Mouse (Mus musculus): ENCODE measurements at regions not wholly inside any gene's neighbourhood (a gene's known extent, or its start where the extent isn't known, plus 50 kb on each side); places are given as distances from the start of the nearest gene placed in this dataset.

- no peak overlapping the region for H3K9ac ChIP-seq (ENCODE audit: low read depth, low read length)
- H3K9me3 ChIP-seq (replicated peaks; ENCODE audit: control insufficient read depth, low read length) = no peaks in the 10 kb centered on the region
- no peak for ATAC-seq (replicated peaks; ENCODE audit: insufficient number of reproducible peaks, low FRiP score, low TSS enrichment)
- H3K27ac ChIP-seq (ENCODE audit: low read depth, low read length) = no peak overlapping the region
- no peak overlapping the region for H3K4me3 ChIP-seq (ENCODE audit: low read depth, low read length)
- no peaks in the 10 kb centered on the region for H3K27me3 ChIP-seq (ENCODE audit: control insufficient read depth, insufficient read depth, low read length)
- no peaks in the 10 kb centered on the region for H3K36me3 ChIP-seq (ENCODE audit: control insufficient read depth, insufficient read depth, low read length)
- WGBS (ENCODE audit: insufficient replicate concordance) = 74% methylated on average over 9 of the region's 9 CpGs
- no peaks in the 10 kb centered on the region; the same call in 1 of the 2 replicates for H3K4me1 ChIP-seq (ENCODE audit: control insufficient read depth, insufficient read depth, low read length)
- H3K4me2 ChIP-seq = no peak overlapping the region
Observed at GRCm38 (mm10) chr13:44117841-44118240, 333.3 kb downstream of the Cd83 start.

- Histone ChIP-seq H3K36me3 (ENCODE audit: control insufficient read depth, insufficient read depth, low read length) (no peaks in the 10 kb centered on the region), H3K9me3 (replicated peaks; ENCODE audit: control insufficient read depth, low read length) (no peaks in the 10 kb centered on the region), H3K27me3 (ENCODE audit: control insufficient read depth, insufficient read depth, low read length) (no peaks in the 10 kb centered on the region), H3K4me2 (no peak overlapping the region), H3K27ac (ENCODE audit: low read depth, low read length) (no peak overlapping the region), H3K9ac (ENCODE audit: low read depth, low read length) (no peak overlapping the region), H3K4me1 (ENCODE audit: control insufficient read depth, insufficient read depth, low read length) (no peaks in the 10 kb centered on the region; the same call in 1 of the 2 replicates), H3K4me3 (ENCODE audit: low read depth, low read length) (no peak overlapping the region)
- 64% methylated on average over 6 of the region's 6 CpGs for WGBS (ENCODE audit: insufficient replicate concordance)
- no peak for ATAC-seq (replicated peaks; ENCODE audit: insufficient number of reproducible peaks, low FRiP score, low TSS enrichment)
Observed at GRCm38 (mm10) chr13:44118846-44119245, 334.3 kb downstream of the Cd83 start.

- Histone ChIP-seq H3K9me3 (replicated peaks; ENCODE audit: control insufficient read depth, low read length) (no peaks in the 10 kb centered on the region), H3K9ac (ENCODE audit: low read depth, low read length) (no peak overlapping the region), H3K36me3 (ENCODE audit: control insufficient read depth, insufficient read depth, low read length) (no peaks in the 10 kb centered on the region), H3K4me1 (ENCODE audit: control insufficient read depth, insufficient read depth, low read length) (peaks cover 2% of the 10 kb centered on the region), H3K27me3 (ENCODE audit: control insufficient read depth, insufficient read depth, low read length) (no peaks in the 10 kb centered on the region), H3K27ac (ENCODE audit: low read depth, low read length) (no peak overlapping the region), H3K4me2 (no peak overlapping the region), H3K4me3 (ENCODE audit: low read depth, low read length) (no peak overlapping the region)
- WGBS (ENCODE audit: insufficient replicate concordance) = 42% methylated on average over 7 of the region's 8 CpGs
- ATAC-seq (replicated peaks; ENCODE audit: insufficient number of reproducible peaks, low FRiP score, low TSS enrichment) = no peak
Observed at GRCm38 (mm10) chr13:44121241-44121671, 336.7 kb downstream of the Cd83 start.

GRCm38 (mm10) chr13:44121932-44122331, 337.4 kb downstream of the Cd83 start:
- no peak for ATAC-seq (replicated peaks; ENCODE audit: insufficient number of reproducible peaks, low FRiP score, low TSS enrichment)
- Histone ChIP-seq H3K4me1 (ENCODE audit: control insufficient read depth, insufficient read depth, low read length) (peaks cover 5% of the 10 kb centered on the region), H3K4me3 (ENCODE audit: low read depth, low read length) (no peak overlapping the region), H3K4me2 (no peak overlapping the region), H3K27ac (ENCODE audit: low read depth, low read length) (no peak overlapping the region), H3K9me3 (replicated peaks; ENCODE audit: control insufficient read depth, low read length) (no peaks in the 10 kb centered on the region), H3K9ac (ENCODE audit: low read depth, low read length) (no peak overlapping the region), H3K36me3 (ENCODE audit: control insufficient read depth, insufficient read depth, low read length) (no peaks in the 10 kb centered on the region), H3K27me3 (ENCODE audit: control insufficient read depth, insufficient read depth, low read length) (no peaks in the 10 kb centered on the region)
- WGBS (ENCODE audit: insufficient replicate concordance) = 58% methylated on average over 7 of the region's 7 CpGs

GRCm38 (mm10) chr13:44126198-44126597, 341.6 kb downstream of the Cd83 start:
- Histone ChIP-seq H3K9me3 (replicated peaks; ENCODE audit: control insufficient read depth, low read length) (no peaks in the 10 kb centered on the region), H3K4me1 (ENCODE audit: control insufficient read depth, insufficient read depth, low read length) (peaks cover 5% of the 10 kb centered on the region), H3K36me3 (ENCODE audit: control insufficient read depth, insufficient read depth, low read length) (no peaks in the 10 kb centered on the region), H3K9ac (ENCODE audit: low read depth, low read length) (no peak overlapping the region), H3K27ac (ENCODE audit: low read depth, low read length) (no peak overlapping the region), H3K4me3 (ENCODE audit: low read depth, low read length) (no peak overlapping the region), H3K4me2 (no peak overlapping the region), H3K27me3 (ENCODE audit: control insufficient read depth, insufficient read depth, low read length) (no peaks in the 10 kb centered on the region)
- WGBS (ENCODE audit: insufficient replicate concordance) = 29% methylated on average over 10 of the region's 10 CpGs
- no peak for ATAC-seq (replicated peaks; ENCODE audit: insufficient number of reproducible peaks, low FRiP score, low TSS enrichment)

- H3K4me2 ChIP-seq = no peak overlapping the region
- no peaks in the 10 kb centered on the region for H3K27me3 ChIP-seq (ENCODE audit: control insufficient read depth, insufficient read depth, low read length)
- no peaks in the 10 kb centered on the region for H3K9me3 ChIP-seq (replicated peaks; ENCODE audit: control insufficient read depth, low read length)
- ATAC-seq (replicated peaks; ENCODE audit: insufficient number of reproducible peaks, low FRiP score, low TSS enrichment) = no peak
- WGBS (ENCODE audit: insufficient replicate concordance) = 68% methylated on average over 16 of the region's 16 CpGs
- no peak overlapping the region for H3K9ac ChIP-seq (ENCODE audit: low read depth, low read length)
- H3K27ac ChIP-seq (ENCODE audit: low read depth, low read length) = no peak overlapping the region
- no peaks in the 10 kb centered on the region for H3K36me3 ChIP-seq (ENCODE audit: control insufficient read depth, insufficient read depth, low read length)
- no peak overlapping the region for H3K4me3 ChIP-seq (ENCODE audit: low read depth, low read length)
- peaks cover 13% of the 10 kb centered on the region for H3K4me1 ChIP-seq (ENCODE audit: control insufficient read depth, insufficient read depth, low read length)
Observed at GRCm38 (mm10) chr13:44128506-44129274, 344.1 kb downstream of the Cd83 start.

- Histone ChIP-seq H3K36me3 (ENCODE audit: control insufficient read depth, insufficient read depth, low read length) (no peaks in the 10 kb centered on the region), H3K4me2 (no peak overlapping the region), H3K27me3 (ENCODE audit: control insufficient read depth, insufficient read depth, low read length) (no peaks in the 10 kb centered on the region), H3K4me1 (ENCODE audit: control insufficient read depth, insufficient read depth, low read length) (peaks cover 10% of the 10 kb centered on the region), H3K27ac (ENCODE audit: low read depth, low read length) (no peak overlapping the region), H3K9ac (ENCODE audit: low read depth, low read length) (no peak overlapping the region), H3K4me3 (ENCODE audit: low read depth, low read length) (no peak overlapping the region), H3K9me3 (replicated peaks; ENCODE audit: control insufficient read depth, low read length) (no peaks in the 10 kb centered on the region)
- WGBS (ENCODE audit: insufficient replicate concordance) = 64% methylated on average over 5 of the region's 5 CpGs
- ATAC-seq (replicated peaks; ENCODE audit: insufficient number of reproducible peaks, low FRiP score, low TSS enrichment) = no peak
Observed at GRCm38 (mm10) chr13:44131916-44132315, 347.3 kb downstream of the Cd83 start.

GRCm38 (mm10) chr13:44132510-44132909, 347.9 kb downstream of the Cd83 start:
- Histone ChIP-seq H3K36me3 (ENCODE audit: control insufficient read depth, insufficient read depth, low read length) (no peaks in the 10 kb centered on the region), H3K4me3 (ENCODE audit: low read depth, low read length) (no peak overlapping the region), H3K27ac (ENCODE audit: low read depth, low read length) (no peak overlapping the region), H3K4me2 (no peak overlapping the region), H3K27me3 (ENCODE audit: control insufficient read depth, insufficient read depth, low read length) (no peaks in the 10 kb centered on the region), H3K9me3 (replicated peaks; ENCODE audit: control insufficient read depth, low read length) (no peaks in the 10 kb centered on the region), H3K4me1 (ENCODE audit: control insufficient read depth, insufficient read depth, low read length) (peaks cover 10% of the 10 kb centered on the region), H3K9ac (ENCODE audit: low read depth, low read length) (no peak overlapping the region)
- WGBS (ENCODE audit: insufficient replicate concordance) = 76% methylated on average over 4 of the region's 4 CpGs
- no peak for ATAC-seq (replicated peaks; ENCODE audit: insufficient number of reproducible peaks, low FRiP score, low TSS enrichment)

GRCm38 (mm10) chr13:44133436-44133835, 348.9 kb downstream of the Cd83 start:
- ATAC-seq (replicated peaks; ENCODE audit: insufficient number of reproducible peaks, low FRiP score, low TSS enrichment) = no peak
- Histone ChIP-seq H3K4me2 (no peak overlapping the region), H3K27ac (ENCODE audit: low read depth, low read length) (no peak overlapping the region), H3K9me3 (replicated peaks; ENCODE audit: control insufficient read depth, low read length) (no peaks in the 10 kb centered on the region), H3K36me3 (ENCODE audit: control insufficient read depth, insufficient read depth, low read length) (no peaks in the 10 kb centered on the region), H3K27me3 (ENCODE audit: control insufficient read depth, insufficient read depth, low read length) (no peaks in the 10 kb centered on the region), H3K4me3 (ENCODE audit: low read depth, low read length) (no peak overlapping the region), H3K9ac (ENCODE audit: low read depth, low read length) (no peak overlapping the region), H3K4me1 (ENCODE audit: control insufficient read depth, insufficient read depth, low read length) (peaks cover 10% of the 10 kb centered on the region)
- WGBS (ENCODE audit: insufficient replicate concordance) = 51% methylated on average over 9 of the region's 9 CpGs
